Mouse (Mus musculus): ENCODE data around the gene Ppp1r15b.

Gene Ppp1r15b

GRCm38 (mm10) chr1:133130638-133131560 is at the start of gene Ppp1r15b:
Gene Ppp1r15b, plus strand, starts transcription at chr1:133131143.
- DNase-seq (ENCODE audit: low spot score in 2 of 2) = peak; percentile 99

DNA sequence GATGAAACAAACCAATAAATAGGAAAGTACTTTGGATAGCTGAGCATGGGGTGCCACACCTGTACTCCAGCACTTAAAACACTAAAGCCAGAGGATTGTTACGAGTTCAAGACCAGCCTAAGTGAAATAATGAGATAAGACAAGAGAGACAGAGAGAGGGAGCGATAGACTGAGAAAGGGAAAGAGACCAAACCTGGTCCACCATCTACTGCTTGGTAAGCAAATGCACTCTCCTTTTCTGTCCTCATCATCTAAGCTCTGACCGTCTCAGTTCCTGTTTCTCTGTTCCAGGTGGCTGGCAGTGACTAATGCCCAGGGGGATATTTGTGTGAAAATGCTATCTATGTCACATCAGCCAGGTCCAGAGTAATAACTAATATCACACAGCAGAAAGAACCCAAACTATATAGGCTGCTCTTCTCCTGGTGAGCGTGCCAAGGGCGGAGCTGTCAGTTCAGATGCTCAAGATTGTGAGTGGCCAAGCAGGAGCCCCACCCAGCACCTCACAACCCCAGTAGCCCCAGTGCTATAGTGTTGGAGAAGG is 47.9 kb upstream of the Ppp1r15b start:
- no peak for DNase-seq (ENCODE audit: low spot score in 2 of 2)

DNA sequence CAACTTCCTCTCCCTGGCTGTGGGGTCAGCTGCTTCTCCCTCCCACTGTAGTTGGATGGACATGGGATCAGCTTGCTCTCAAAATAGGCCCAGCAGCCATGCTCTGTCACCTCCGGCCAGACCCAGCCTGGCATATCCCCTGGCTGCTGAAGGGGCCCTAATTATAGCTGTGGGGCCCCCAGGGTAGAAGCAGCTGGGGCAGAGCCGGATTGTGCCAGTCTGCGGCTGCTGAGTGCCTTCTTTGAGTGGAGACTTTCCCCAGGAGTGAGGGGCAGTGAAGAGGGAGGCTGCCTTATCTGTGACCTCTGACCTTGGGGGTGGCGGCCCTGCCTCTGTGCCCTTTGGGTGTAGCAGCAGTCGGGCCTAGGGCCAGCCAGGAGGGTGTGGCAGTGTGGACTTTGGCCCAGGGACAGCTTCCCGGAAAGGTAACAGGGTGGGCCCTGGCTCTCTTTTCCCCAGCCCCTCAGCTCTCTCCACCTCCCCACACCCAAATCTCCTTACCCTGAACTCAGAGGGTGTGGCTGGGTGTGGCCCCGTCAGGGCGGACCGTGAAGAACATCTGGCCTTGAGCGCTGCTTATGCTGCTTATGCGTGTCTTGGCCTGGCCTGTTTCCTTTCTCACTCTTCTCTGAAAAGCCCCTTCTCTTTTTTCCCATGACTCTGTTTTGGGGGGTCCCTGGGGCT is 46.9 kb upstream of the Ppp1r15b start:
- no peak for DNase-seq (ENCODE audit: low spot score in 2 of 2)

- DNase-seq (ENCODE audit: low spot score in 2 of 2) = no peak
Observed at GRCm38 (mm10) chr1:133084708-133085416, 46.1 kb upstream of the Ppp1r15b start.

GRCm38 (mm10) chr1:133085417-133085742 is 45.6 kb upstream of the Ppp1r15b start:
- DNase-seq (ENCODE audit: low spot score in 2 of 2) = no peak

DNA sequence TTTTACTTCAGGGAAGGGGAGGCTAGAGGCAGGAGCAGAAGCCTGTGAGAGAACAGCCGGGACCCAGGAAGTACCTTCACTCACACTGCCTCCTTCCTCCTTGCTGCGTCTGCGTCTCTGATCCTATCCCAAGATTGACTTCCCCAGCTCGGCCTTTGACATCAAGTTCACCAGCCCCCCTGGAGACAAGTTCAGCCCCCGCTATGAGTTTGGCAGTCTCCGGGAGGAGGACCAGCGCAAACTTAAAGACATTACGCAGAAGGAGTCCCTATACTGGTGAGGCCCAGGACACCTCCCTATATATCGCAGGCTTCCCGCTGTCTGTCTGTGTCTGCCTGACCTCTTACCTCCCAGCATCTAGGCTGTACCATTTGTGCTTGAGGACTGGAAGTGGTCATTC is 44.1 kb upstream of the Ppp1r15b start:
- no peak for DNase-seq (ENCODE audit: low spot score in 2 of 2)

DNA sequence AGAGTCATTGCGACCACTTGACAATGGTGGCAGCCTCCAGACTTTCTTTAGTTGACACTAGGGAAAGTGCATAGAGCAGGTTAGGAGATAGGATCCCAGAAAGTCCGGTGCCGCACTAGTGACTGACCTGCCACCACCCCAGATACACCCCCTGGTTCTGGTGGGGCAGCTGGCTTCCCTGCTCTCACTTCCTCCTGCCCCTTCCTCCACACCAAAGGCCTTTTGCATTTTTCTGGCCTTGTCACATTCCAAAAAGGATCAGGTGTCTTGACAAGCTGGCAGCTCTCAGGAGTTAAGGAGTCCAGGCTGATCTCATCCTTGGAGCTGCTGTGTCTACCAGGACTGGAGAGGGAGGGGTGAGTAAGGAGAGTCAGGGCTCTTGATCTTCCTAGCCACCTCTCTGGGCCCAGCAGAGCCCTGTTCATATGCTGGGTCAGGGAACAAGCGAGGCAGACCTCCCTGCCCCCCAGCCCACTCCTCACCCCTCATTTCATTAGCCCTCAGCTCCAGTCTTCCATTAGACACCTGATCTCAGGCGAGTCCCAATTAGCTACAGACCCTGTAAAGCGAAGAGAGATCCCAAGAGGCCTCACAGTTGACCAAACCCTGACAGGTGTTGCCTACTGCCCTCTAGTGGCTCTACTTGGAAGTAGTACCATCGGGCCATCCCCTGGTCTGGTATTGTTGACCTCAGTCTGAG is 43.6 kb upstream of the Ppp1r15b start:
- peak in 1 of 2 experiments; percentile 45 for DNase-seq (ENCODE audit: low spot score in 2 of 2)

GRCm38 (mm10) chr1:133088196-133088595 is 42.7 kb upstream of the Ppp1r15b start:
- DNase-seq (ENCODE audit: low spot score in 2 of 2) = no peak

DNA sequence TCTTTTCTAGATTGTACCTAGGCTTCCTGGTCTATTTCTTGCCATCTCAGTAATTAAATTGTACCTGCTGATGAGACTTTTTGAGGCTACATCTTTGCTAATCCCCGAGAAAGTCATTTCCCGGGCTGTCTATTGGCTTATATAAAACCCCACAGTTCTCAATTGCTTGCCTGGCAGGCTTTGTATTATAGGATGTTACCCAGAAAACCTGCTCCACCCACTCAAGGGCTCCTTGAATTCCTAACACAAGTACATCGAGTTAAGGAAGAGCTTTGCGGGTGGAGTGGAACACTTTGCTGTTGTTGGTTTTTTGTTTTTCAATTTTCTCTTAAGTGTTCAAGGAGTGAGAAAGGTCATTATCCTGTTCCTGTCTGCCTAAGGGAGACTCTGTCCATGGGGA is 41.5 kb upstream of the Ppp1r15b start:
- no peak for DNase-seq (ENCODE audit: low spot score in 2 of 2)

DNA sequence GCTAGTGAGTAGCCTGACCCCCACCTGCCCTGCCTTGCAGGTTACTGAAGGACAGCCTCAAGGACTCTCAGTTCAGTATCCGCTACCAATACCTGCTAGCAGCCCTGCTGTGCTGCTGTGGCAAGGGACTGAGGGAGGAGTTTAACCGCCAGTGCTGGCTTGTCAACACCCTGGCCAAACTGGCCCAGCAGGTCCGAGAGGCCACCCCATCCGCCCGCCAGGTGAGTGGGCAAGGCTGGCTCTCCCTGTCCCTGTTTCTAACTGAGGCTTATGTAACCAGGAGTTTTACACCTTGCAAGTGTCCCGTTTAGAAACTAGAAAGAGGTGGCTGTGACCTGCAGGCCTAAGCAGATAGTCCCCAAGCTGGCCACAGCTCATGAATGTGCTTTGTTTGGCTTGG is 40.3 kb upstream of the Ppp1r15b start:
- no peak for DNase-seq (ENCODE audit: low spot score in 2 of 2)

DNA sequence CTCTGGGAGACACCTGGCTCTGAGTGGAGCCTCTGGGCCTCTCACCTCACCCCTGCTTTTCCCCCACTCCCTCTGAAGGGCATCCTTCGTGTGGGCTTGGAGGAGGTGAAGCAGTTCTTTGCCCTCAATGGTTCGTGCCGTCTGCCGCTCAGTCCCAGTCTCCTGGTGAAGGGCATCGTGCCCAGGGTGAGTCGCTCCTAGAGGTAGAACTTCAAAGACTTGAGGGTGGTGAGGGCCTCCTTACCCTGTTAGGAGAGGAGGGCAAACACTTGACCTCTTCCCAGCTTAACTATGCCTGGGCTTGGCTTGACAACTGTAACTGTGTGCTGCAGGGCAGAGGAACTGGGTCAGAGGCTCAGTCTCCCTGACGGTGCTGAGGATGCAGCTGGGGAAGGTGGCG is 39.5 kb upstream of the Ppp1r15b start:
- no peak for DNase-seq (ENCODE audit: low spot score in 2 of 2)

GRCm38 (mm10) chr1:133093719-133094118 is 37.2 kb upstream of the Ppp1r15b start:
- no peak for DNase-seq (ENCODE audit: low spot score in 2 of 2)

DNA sequence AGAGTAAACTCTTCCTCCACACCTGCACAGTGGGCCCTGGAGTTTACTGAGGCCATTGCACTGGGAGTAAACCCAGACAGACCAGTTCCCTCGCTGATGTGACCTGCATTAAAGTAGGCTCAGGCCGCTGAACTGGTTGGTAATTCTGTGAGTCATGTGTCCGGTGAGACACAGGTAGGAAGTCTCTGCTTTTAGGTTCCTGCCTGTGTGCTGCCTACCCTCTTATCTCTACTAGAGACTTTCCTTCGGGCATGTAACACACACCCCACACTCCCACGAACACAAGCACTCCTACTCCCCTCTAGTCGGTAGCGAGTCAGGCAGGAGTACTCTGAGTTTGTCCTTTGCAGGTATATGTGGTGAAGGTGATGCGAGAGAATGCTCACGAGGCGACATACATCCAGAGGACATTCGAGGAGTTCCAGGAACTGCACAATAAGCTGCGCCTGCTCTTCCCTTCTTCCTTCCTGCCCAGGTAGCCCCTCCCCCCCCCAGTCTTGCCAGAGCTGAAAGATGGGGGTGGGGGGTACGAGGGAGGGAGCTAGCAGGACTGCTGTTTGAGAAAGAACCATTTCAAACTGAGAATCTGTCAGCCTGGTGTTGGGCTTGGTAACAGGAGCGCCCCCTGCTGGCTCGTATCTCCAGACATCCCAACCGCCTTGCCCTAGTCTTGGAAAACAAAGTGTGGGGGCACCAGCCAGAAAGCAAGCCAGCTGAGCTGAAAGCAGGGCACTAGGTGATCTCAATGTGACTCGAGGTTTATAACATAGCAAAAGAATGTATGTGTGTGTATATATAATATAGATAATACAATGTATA is 29.8 kb upstream of the Ppp1r15b start:
- peak; percentile 50 to 72 for DNase-seq (ENCODE audit: low spot score in 2 of 2)

- no peak for DNase-seq (ENCODE audit: low spot score in 2 of 2)
Observed at GRCm38 (mm10) chr1:133102108-133102507, 28.8 kb upstream of the Ppp1r15b start.

DNA sequence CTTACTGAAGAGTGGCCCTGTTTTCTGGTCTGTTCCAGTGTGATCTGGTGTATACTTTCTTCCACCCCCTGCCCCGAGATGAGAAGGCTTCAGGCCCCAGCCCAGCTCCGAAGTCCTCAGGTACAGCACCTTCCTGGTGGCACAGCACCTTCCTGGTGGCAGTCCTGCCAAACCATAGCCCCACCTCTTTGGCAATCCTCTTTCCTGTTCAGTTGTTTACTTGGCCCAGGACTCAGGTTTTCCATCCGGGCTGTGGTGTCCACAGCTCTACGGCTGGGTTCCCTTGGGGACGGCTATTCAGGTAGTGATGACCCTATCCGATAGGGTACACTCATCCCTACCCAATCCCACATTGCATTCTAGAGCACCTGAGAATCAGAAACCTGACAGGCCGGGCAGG is 27.6 kb upstream of the Ppp1r15b start:
- DNase-seq (ENCODE audit: low spot score in 2 of 2) = no peak

DNA sequence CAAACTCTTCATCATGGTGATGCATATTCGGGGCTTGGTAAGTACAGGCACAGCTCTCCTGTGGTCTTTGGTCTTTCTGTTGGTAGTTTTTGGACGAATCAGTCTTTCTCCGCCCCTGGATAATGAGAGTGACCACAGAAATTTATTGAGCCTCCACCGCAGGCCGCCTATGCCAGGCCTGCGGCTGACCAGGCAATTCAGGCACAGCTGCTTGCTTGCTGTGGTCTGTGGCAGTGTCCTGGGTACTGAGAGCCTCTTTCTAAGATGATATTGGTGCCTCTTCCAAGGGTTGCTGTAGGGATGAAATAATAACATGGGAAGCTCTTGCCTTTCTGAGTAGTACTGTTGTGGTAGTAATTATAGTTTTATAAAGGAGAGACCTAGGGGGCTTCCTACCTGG is 27.1 kb upstream of the Ppp1r15b start:
- DNase-seq (ENCODE audit: low spot score in 2 of 2) = no peak

GRCm38 (mm10) chr1:133116108-133116507 is 14.8 kb upstream of the Ppp1r15b start:
- DNase-seq (ENCODE audit: low spot score in 2 of 2) = no peak

- no peak for DNase-seq (ENCODE audit: low spot score in 2 of 2)
Observed at GRCm38 (mm10) chr1:133118127-133118526, 12.8 kb upstream of the Ppp1r15b start.

GRCm38 (mm10) chr1:133118844-133119243 is 12.1 kb upstream of the Ppp1r15b start:
- no peak for DNase-seq (ENCODE audit: low spot score in 2 of 2)

DNA sequence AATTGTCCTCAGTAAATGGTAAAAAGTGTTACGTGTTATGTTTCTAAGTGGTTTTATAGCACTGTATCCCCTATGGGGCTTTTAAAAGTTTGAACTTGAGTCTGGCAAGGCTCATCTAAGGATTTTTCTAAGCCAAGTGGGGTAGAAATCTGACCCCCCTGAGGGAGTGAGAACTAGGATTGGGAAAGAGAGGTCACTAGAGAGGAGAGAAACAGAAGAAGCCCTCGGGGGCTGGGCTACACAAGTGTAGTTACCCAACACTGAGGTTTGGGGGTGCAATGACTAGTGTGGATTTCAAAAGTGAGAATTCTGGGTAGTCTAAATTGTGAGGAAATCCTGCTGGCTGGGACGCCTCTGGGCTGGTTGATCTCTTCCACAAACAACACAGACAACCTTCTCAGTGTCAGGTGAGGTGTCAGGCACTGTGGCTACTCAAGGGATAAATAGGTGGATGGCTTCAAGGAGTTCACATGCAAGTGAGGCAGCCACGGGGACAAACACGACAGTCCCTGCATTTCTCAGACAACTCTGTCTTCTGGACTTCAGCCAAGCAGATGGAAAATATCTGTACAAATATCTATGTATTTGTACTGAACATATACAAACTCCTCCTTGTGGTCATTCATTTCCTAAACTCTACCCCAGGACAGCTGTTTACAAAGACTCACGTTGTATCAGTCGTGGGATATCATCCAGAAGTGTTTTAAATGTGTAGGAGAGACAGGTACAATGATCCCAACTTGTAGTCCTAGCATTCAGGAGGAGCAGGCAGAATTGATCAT is 10.8 kb upstream of the Ppp1r15b start:
- no peak for DNase-seq (ENCODE audit: low spot score in 2 of 2)

All from frontal cortex, postnatal 14 days (tissue).